In genomic region chr9:92217484-92217883, GRCm38 (mm10) we compare ENCODE assay signal across 14 mouse cellular contexts. TPM values are rescaled to one million over a fixed set of nuclear protein-coding genes. Genes with fewer than 3 reads are reported as not detected.
A peak's percentile ranks its signal among the peaks of the same experiment; 100 is the strongest.
DNase-seq lines count a peak whose midpoint lies in the region; ATAC-seq and TF ChIP-seq lines count a peak whose summit lies in the region.
"Had no signal": no experiment of that assay in that cellular context is flagged by ENCODE, and none has a peak within 500 bp of the region (broad histone marks: within the 10 kb centered on the region; RNA-seq: fewer than 3 reads in every experiment).

No protein-coding gene starts in this region.

- no peak for TF ChIP-seq EP300 in CH12.LX (IDR thresholded peaks at IDR 0.05; ENCODE audit: low read length)

- ATAC-seq in forebrain, embryonic 14.5 days = no peak
- no peak for ATAC-seq in forebrain, embryonic 13.5 days
- ATAC-seq in liver, embryonic 13.5 days (ENCODE audit: low read depth) = peak; percentile 50; the same call in 1 of the 2 replicates

- 74% methylated on average over 4 of the region's 4 CpGs for WGBS in forebrain, embryonic 14.5 days
- WGBS in forebrain, embryonic 13.5 days = 76% methylated on average over 4 of the region's 4 CpGs
- WGBS in liver, embryonic 13.5 days (ENCODE audit: insufficient replicate concordance) = 16% methylated on average over 4 of the region's 4 CpGs

- TF ChIP-seq POLR2A in CH12.LX (IDR thresholded peaks at IDR 0.05; ENCODE audit: low read depth, low read length) = no peak

- no peaks in the 10 kb centered on the region for H3K79me2 ChIP-seq in CH12.LX (replicated peaks; ENCODE audit: control insufficient read depth, extremely low read depth, insufficient read depth, poor library complexity, severe bottlenecking)

- peak; percentile 62 for TF ChIP-seq RAD21 in CH12.LX (IDR thresholded peaks at IDR 0.05; ENCODE audit: low read depth, low read length)

- H3K4me1 ChIP-seq in forebrain, embryonic 14.5 days (ENCODE audit: control insufficient read depth, insufficient read depth, low read length) = no peaks in the 10 kb centered on the region
- no peaks in the 10 kb centered on the region for H3K4me1 ChIP-seq in forebrain, embryonic 13.5 days
- H3K4me1 ChIP-seq in CH12.LX (ENCODE audit: control insufficient read depth in 1 of 2, insufficient read depth in 2 of 2) = peaks cover 5 to 29% of the 10 kb centered on the region in 2 experiments
- H3K4me1 ChIP-seq in liver, embryonic 13.5 days (replicated peaks) = no peaks in the 10 kb centered on the region
- H3K4me1 ChIP-seq: embryonic facial prominence, embryonic 15.5 days had no signal

- TF ChIP-seq CTCF in left cerebral cortex, adult 2 months (IDR thresholded peaks at IDR 0.05) = peak; percentile 47
- peak in 1 of 2 experiments; percentile 35; a peak in 2 of 4 replicates for TF ChIP-seq CTCF in CH12.LX (conservative IDR thresholded peaks at IDR 0.05 in 1 of 2, IDR thresholded peaks at IDR 0.05 in 1 of 2; ENCODE audit: low read depth in 2 of 2, low read length in 2 of 2)

- H3K36me3 ChIP-seq in forebrain, embryonic 14.5 days (ENCODE audit: control insufficient read depth, insufficient read depth, low read length) = no peaks in the 10 kb centered on the region
- no peaks in the 10 kb centered on the region for H3K36me3 ChIP-seq in forebrain, embryonic 13.5 days (ENCODE audit: poor library complexity, severe bottlenecking)
- no peaks in the 10 kb centered on the region for H3K36me3 ChIP-seq in CH12.LX (replicated peaks in 1 of 2; ENCODE audit: control insufficient read depth in 1 of 2, insufficient read depth in 1 of 2, low read length in 1 of 2)
- no peaks in the 10 kb centered on the region for H3K36me3 ChIP-seq in liver, embryonic 13.5 days
- H3K36me3 ChIP-seq: embryonic facial prominence, embryonic 15.5 days had no signal

- no peak overlapping the region for H3K27ac ChIP-seq in forebrain, embryonic 14.5 days (ENCODE audit: low read depth, low read length)
- no peak overlapping the region for H3K27ac ChIP-seq in forebrain, embryonic 13.5 days
- H3K27ac ChIP-seq in left cerebral cortex, adult 2 months = no peak overlapping the region
- no peak overlapping the region for H3K27ac ChIP-seq in CH12.LX (ENCODE audit: insufficient read depth, low read depth)
- no peak overlapping the region for H3K27ac ChIP-seq in liver, embryonic 13.5 days
- H3K27ac ChIP-seq: embryonic facial prominence, embryonic 15.5 days had no signal

- H3K9me3 ChIP-seq in forebrain, embryonic 14.5 days (replicated peaks; ENCODE audit: control insufficient read depth, low read length) = no peaks in the 10 kb centered on the region
- H3K9me3 ChIP-seq in forebrain, embryonic 13.5 days (replicated peaks) = no peaks in the 10 kb centered on the region
- no peaks in the 10 kb centered on the region for H3K9me3 ChIP-seq in CH12.LX (replicated peaks; ENCODE audit: low read length)
- H3K9me3 ChIP-seq in liver, embryonic 13.5 days (replicated peaks) = no peaks in the 10 kb centered on the region
- H3K9me3 ChIP-seq: embryonic facial prominence, embryonic 15.5 days; megakaryocyte, embryonic 14.5 days had no signal

- H3K4me3 ChIP-seq in forebrain, embryonic 14.5 days (ENCODE audit: low read depth, low read length) = no peak overlapping the region
- no peak overlapping the region for H3K4me3 ChIP-seq in forebrain, embryonic 13.5 days
- H3K4me3 ChIP-seq in left cerebral cortex, adult 2 months = no peak overlapping the region
- no peak overlapping the region for H3K4me3 ChIP-seq in CH12.LX (replicated peaks in 1 of 3; ENCODE audit: low read depth in 2 of 3, low read length in 2 of 3, poor library complexity in 1 of 3)
- H3K4me3 ChIP-seq in liver, embryonic 13.5 days (replicated peaks) = no peak overlapping the region
- H3K4me3 ChIP-seq: embryonic facial prominence, embryonic 15.5 days; megakaryocyte, embryonic 14.5 days had no signal

- no peak overlapping the region for H3K4me2 ChIP-seq in forebrain, embryonic 14.5 days (ENCODE audit: low read length)
- no peak overlapping the region for H3K4me2 ChIP-seq in forebrain, embryonic 13.5 days
- no peak overlapping the region for H3K4me2 ChIP-seq in CH12.LX (ENCODE audit: insufficient read depth, low read depth, poor library complexity, severe bottlenecking)
- H3K4me2 ChIP-seq in liver, embryonic 13.5 days = no peak overlapping the region
- H3K4me2 ChIP-seq: embryonic facial prominence, embryonic 15.5 days had no signal

- H3K27me3 ChIP-seq in forebrain, embryonic 14.5 days (replicated peaks; ENCODE audit: control insufficient read depth, insufficient read depth, low read length) = no peaks in the 10 kb centered on the region
- no peaks in the 10 kb centered on the region for H3K27me3 ChIP-seq in forebrain, embryonic 13.5 days
- no peaks in the 10 kb centered on the region for H3K27me3 ChIP-seq in CH12.LX (replicated peaks)
- no peaks in the 10 kb centered on the region for H3K27me3 ChIP-seq in liver, embryonic 13.5 days
- H3K27me3 ChIP-seq: embryonic facial prominence, embryonic 15.5 days; megakaryocyte, embryonic 14.5 days had no signal

- intact Hi-C loops in left cerebral cortex, adult 2 months (cut with DNase I) = loop anchor here (1.0 to 5.0 kb wide), 3 partner anchors 155 to 661 kb away; no protein-coding TSS in a partner anchor

- dilution Hi-C loops in CH12.LX (cut with MboI; ENCODE audit: extremely low pct_ligation_motif_present, extremely low pct_unique_long_range_greater_than_20kb, low sequenced_read_pairs) = no loop called here

- DNase-seq in forebrain, embryonic 14.5 days (ENCODE audit: low spot score) = peak; percentile 52
- DNase-seq in left cerebral cortex, adult 2 months (ENCODE audit: extremely low spot score in 1 of 2, low spot score in 2 of 2) = no peak
- no peak for DNase-seq in left cerebral cortex, adult 18-20 months (ENCODE audit: low spot score in 2 of 2)
- DNase-seq in CH12.LX (ENCODE audit: extremely low read depth) = peak; percentile 12
- DNase-seq in liver, embryonic 13.5 days = no peak
- DNase-seq in adrenal gland, postnatal 25 days = no peak
- DNase-seq in spleen, postnatal 10 days (ENCODE audit: low spot score in 2 of 2) = no peak
- DNase-seq: cerebellum, adult 11 months; gastrocnemius, postnatal 14 days; heart, postnatal 4 days had no signal

- H3K9ac ChIP-seq in forebrain, embryonic 14.5 days (ENCODE audit: low read length) = no peak overlapping the region
- no peak overlapping the region for H3K9ac ChIP-seq in forebrain, embryonic 13.5 days
- H3K9ac ChIP-seq in CH12.LX (ENCODE audit: insufficient read depth, low read depth) = no peak overlapping the region
- no peak overlapping the region for H3K9ac ChIP-seq in liver, embryonic 13.5 days
- H3K9ac ChIP-seq: embryonic facial prominence, embryonic 15.5 days had no signal

- in situ Hi-C loops in CH12.LX (cut with MboI; ENCODE audit: low pct_ligation_motif_present, low pct_unique_long_range_greater_than_20kb, low sequenced_read_pairs) = loop anchor here (25.0 kb wide), 1 partner anchor 395 kb away; no protein-coding TSS in a partner anchor

TF ChIP-seq in CH12.LX, 34 proteins besides CTCF, POLR2A, EP300 and RAD21:
- TF ChIP-seq E2F4 (IDR thresholded peaks at IDR 0.05; ENCODE audit: insufficient replicate concordance, low read depth, low read length) = no peak
- TF ChIP-seq SMC3 (IDR thresholded peaks at IDR 0.05; ENCODE audit: low read depth, low read length) = peak; percentile 39
- no peak for TF ChIP-seq USF1 (IDR thresholded peaks at IDR 0.05; ENCODE audit: low read depth, low read length)

RNA-seq across cellular contexts. Expression of gene Plscr5, which starts 24.7 kb away (rescaled TPM):
- polyA plus RNA-seq in forebrain, embryonic 14.5 days (2014; fragmentation: Nextera tagmentation; extraction: Ambion mirVana) = 0.24 TPM in 1 of 2 replicates, not detected in the other
- polyA plus RNA-seq in forebrain, embryonic 13.5 days (2015; fragmentation: Nextera tagmentation; extraction: Ambion mirVana) = 0.18 and 0.29 TPM in 2 replicates
- total RNA-seq in left cerebral cortex, adult 2 months (2021) = not detected
- total RNA-seq in left cerebral cortex, adult 18-20 months (2021) = not detected
- not detected in 2 replicates for total RNA-seq in CH12.LX (2012; rRNA removed)
- total RNA-seq in CH12.LX (2014; rRNA removed) = not detected in 2 replicates
- polyA plus RNA-seq in CH12.LX (2012; ENCODE audit: insufficient read length, low read depth) = not detected in 2 replicates
- not detected in 2 replicates for polyA plus RNA-seq in liver, embryonic 13.5 days (2015; fragmentation: Nextera tagmentation; extraction: Ambion mirVana)
- total RNA-seq in adrenal gland, postnatal 25 days (2021) = not detected in 2 replicates
- total RNA-seq: gastrocnemius, postnatal 14 days; heart, postnatal 4 days; layer of hippocampus, adult 18-20 months had no signal
- polyA plus RNA-seq: embryonic facial prominence, embryonic 15.5 days had no signal

RNA-seq across cellular contexts. Expression of gene Plscr1, which starts 32.1 kb away (rescaled TPM):
- 7.1 and 8.6 TPM in 2 replicates for polyA plus RNA-seq in forebrain, embryonic 14.5 days (2014; fragmentation: Nextera tagmentation; extraction: Ambion mirVana)
- 12.5 and 13.4 TPM in 2 replicates for polyA plus RNA-seq in forebrain, embryonic 13.5 days (2015; fragmentation: Nextera tagmentation; extraction: Ambion mirVana)
- 1 to 10 TPM; 1.6 to 1.7 TPM for total RNA-seq in left cerebral cortex, adult 2 months (2021)
- 1 to 10 TPM; 1.7 to 2.0 TPM for total RNA-seq in left cerebral cortex, adult 18-20 months (2021)
- 206 and 403 TPM in 2 replicates for total RNA-seq in CH12.LX (2012; rRNA removed)
- total RNA-seq in CH12.LX (2014; rRNA removed) = 489 and 502 TPM in 2 replicates
- polyA plus RNA-seq in CH12.LX (2012; ENCODE audit: insufficient read length, low read depth) = 194 and 201 TPM in 2 replicates
- 24.0 and 26.5 TPM in 2 replicates for polyA plus RNA-seq in liver, embryonic 13.5 days (2015; fragmentation: Nextera tagmentation; extraction: Ambion mirVana)
- total RNA-seq in adrenal gland, postnatal 25 days (2021) = 11.0 and 14.5 TPM in 2 replicates

RNA-seq across cellular contexts. Expression of gene Plscr2, which starts 57.9 kb away (rescaled TPM):
- 0.46 and 0.93 TPM in 2 replicates for polyA plus RNA-seq in forebrain, embryonic 14.5 days (2014; fragmentation: Nextera tagmentation; extraction: Ambion mirVana)
- polyA plus RNA-seq in forebrain, embryonic 13.5 days (2015; fragmentation: Nextera tagmentation; extraction: Ambion mirVana) = 0.14 and 0.40 TPM in 2 replicates
- total RNA-seq in left cerebral cortex, adult 2 months (2021) = 1 to 10 TPM; 1.9 to 2.4 TPM
- total RNA-seq in left cerebral cortex, adult 18-20 months (2021) = 1 to 10 TPM; 2.8 to 3.9 TPM
- 0.80 and 1.4 TPM in 2 replicates for total RNA-seq in CH12.LX (2012; rRNA removed)
- total RNA-seq in CH12.LX (2014; rRNA removed) = 0.95 and 1.0 TPM in 2 replicates
- polyA plus RNA-seq in CH12.LX (2012; ENCODE audit: insufficient read length, low read depth) = 0.55 and 0.91 TPM in 2 replicates
- 0.54 and 0.57 TPM in 2 replicates for polyA plus RNA-seq in liver, embryonic 13.5 days (2015; fragmentation: Nextera tagmentation; extraction: Ambion mirVana)
- 16.3 and 16.5 TPM in 2 replicates for total RNA-seq in adrenal gland, postnatal 25 days (2021)

Comparison
In these comparisons a context has a peak if more than half of its experiments do, and no peak if none do; other contexts are left out.
1. DNase-seq: peak in forebrain, embryonic 14.5 days (single experiment) and CH12.LX (single experiment); none in left cerebral cortex, adult 2 months (0 of 2), left cerebral cortex, adult 18-20 months (0 of 2), liver, embryonic 13.5 days (single experiment), adrenal gland, postnatal 25 days (single experiment) and spleen, postnatal 10 days (0 of 2).
2. RNA of gene Plscr1, which starts 32.1 kb away (total RNA-seq): 206 to 502 TPM in CH12.LX; 11.0 to 14.5 TPM in adrenal gland, postnatal 25 days, 1.7 to 2.0 TPM in left cerebral cortex, adult 18-20 months and 1.6 to 1.7 TPM in left cerebral cortex, adult 2 months; every median in the first group is over 10 times any median in the second.